Mouse (Mus musculus): ENCODE results near the gene Fam69b.

Gene Fam69b

GRCm38 (mm10) chr2:26662509-26662882 lies 34.2 kb downstream of the Fam69b start:
- DNase-seq = no peak

DNA sequence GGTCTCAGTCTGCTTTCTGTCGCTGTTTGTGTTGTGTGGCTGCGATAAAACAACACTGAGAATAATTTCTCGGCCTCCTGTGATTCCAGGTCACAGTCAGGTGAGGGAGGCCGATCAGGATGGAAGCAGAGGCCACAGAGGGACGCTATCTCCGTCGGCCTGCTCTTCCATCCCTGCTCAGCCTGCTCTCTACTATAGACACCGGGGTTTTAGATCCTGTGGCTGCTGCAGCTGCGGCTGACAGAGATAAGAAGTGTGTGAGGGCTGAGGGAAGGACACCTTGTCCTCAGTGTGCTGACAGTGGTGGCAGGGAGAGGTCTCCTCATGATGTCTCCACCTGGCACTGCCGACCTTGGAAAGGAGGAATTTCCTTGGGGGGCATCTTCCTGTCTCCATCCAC lies 34.9 kb downstream of the Fam69b start:
- DNase-seq = no peak

DNA sequence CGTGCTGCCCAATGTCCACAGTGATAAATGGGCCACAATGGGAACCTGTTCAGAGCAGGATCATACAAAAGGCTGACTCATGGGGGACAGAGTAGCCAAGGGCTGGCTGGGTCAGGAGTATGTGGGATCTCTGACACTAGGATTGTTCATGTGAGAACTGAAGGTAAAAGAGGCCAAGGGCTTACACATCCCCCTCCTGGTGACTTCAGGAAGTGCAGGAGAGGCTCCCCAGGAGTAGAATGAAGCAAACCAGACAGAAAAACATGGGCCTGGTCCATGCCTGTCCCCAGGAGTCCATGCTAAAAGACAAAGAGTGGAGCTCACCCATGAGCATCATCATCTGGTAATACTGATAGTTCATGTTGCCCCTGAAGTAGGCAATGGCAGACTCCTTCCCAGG lies 35.3 kb downstream of the Fam69b start:
- DNase-seq = peak; percentile 62

- DNase-seq = no peak
Observed at GRCm38 (mm10) chr2:26668746-26669145, 40.5 kb downstream of the Fam69b start.

GRCm38 (mm10) chr2:26671182-26671581 lies 42.9 kb downstream of the Fam69b start, which contains the start of gene Lcn4:
Gene Lcn4 (minus strand): TSS chr2:26671282.
- DNase-seq = no peak

Measured in kidney, adult 9 months (tissue).